Mouse (Mus musculus) heart, postnatal 36 days (tissue): ENCODE results near the gene Snta1. TPM values are rescaled to one million over a fixed set of nuclear protein-coding genes. Genes with fewer than 3 reads are reported as not detected.

Experiments used
- DNase-seq, 2 experiments: peaks; one replicate each; pipeline ENCODE4 v3.0.0; 2021 to 2022
- intact Hi-C: fragments of 180-260 bp; cut with DNase I; formaldehyde crosslinking; loops from one replicate; pipeline ENCODE4 v1.15.1; 2025
- total RNA-seq, 2 experiments: library from RNA; stranded (reverse); gene quantifications; 2 replicates each; pipeline ENCODE4 v1.2.3; 2021

Snta1 gene
- 10 to 100 TPM; 70.2 to 99.0 TPM for total RNA-seq

GRCm38 (mm10) chr2:154407643-154408445, at the start of gene Snta1:
TSS of gene Snta1 (minus strand) at chr2:154408099.
- DNase-seq, result peak; percentile 89 to 90
- intact Hi-C loops, result no loop called here

GRCm38 (mm10) chr2:154456621-154457020, 48.7 kb upstream of the Snta1 start:
- DNase-seq, result no peak
- intact Hi-C loops, result no loop called here

GRCm38 (mm10) chr2:154455776-154456175, 47.9 kb upstream of the Snta1 start:
- intact Hi-C loops, result no loop called here
- DNase-seq, result peak; percentile 24 to 44

- intact Hi-C loops, result no loop called here
Observed at GRCm38 (mm10) chr2:154454605-154455004, 46.7 kb upstream of the Snta1 start.

GRCm38 (mm10) chr2:154454099-154454498, 46.2 kb upstream of the Snta1 start:
- intact Hi-C loops, result no loop called here
- no peak for DNase-seq

More at GRCm38 (mm10) chr2:154454605-154455004, 46.7 kb upstream of the Snta1 start:
- no peak for DNase-seq

GRCm38 (mm10) chr2:154452951-154453350, 45.1 kb upstream of the Snta1 start:
- no peak for DNase-seq
- intact Hi-C loops, result no loop called here

- no peak for DNase-seq
- intact Hi-C loops, result no loop called here
Observed at GRCm38 (mm10) chr2:154448633-154449032, 40.7 kb upstream of the Snta1 start.

GRCm38 (mm10) chr2:154447821-154448220, 39.9 kb upstream of the Snta1 start:
- intact Hi-C loops, result no loop called here
- DNase-seq, result no peak

GRCm38 (mm10) chr2:154440453-154440852, 32.6 kb upstream of the Snta1 start:
- intact Hi-C loops, result no loop called here
- DNase-seq, result no peak

- intact Hi-C loops, result no loop called here
Observed at GRCm38 (mm10) chr2:154437191-154437527, 29.3 kb upstream of the Snta1 start.

GRCm38 (mm10) chr2:154436458-154437190, 28.7 kb upstream of the Snta1 start, which contains the start of gene Cbfa2t2:
TSS of gene Cbfa2t2 (plus strand) at chr2:154436481.
- intact Hi-C loops, result no loop called here

More at GRCm38 (mm10) chr2:154437191-154437527, 29.3 kb upstream of the Snta1 start:
- DNase-seq, result no peak

GRCm38 (mm10) chr2:154436076-154436457, 28.2 kb upstream of the Snta1 start:
- DNase-seq, result peak; percentile 96
- intact Hi-C loops, result no loop called here

More at GRCm38 (mm10) chr2:154436458-154437190, 28.7 kb upstream of the Snta1 start, which contains the start of gene Cbfa2t2:
- DNase-seq, result peak in 1 of 2 experiments; percentile 55

- no peak for DNase-seq
- intact Hi-C loops, result no loop called here
Observed at GRCm38 (mm10) chr2:154434690-154435089, 26.8 kb upstream of the Snta1 start.

GRCm38 (mm10) chr2:154433391-154433790, 25.5 kb upstream of the Snta1 start:
- DNase-seq, result no peak
- intact Hi-C loops, result no loop called here

GRCm38 (mm10) chr2:154432696-154433095, 24.8 kb upstream of the Snta1 start:
- intact Hi-C loops, result no loop called here
- DNase-seq, result no peak

GRCm38 (mm10) chr2:154430566-154430965, 22.7 kb upstream of the Snta1 start:
- no peak for DNase-seq
- intact Hi-C loops, result no loop called here

- DNase-seq, result no peak
- intact Hi-C loops, result no loop called here
Observed at GRCm38 (mm10) chr2:154427853-154428360, 20.0 kb upstream of the Snta1 start.

GRCm38 (mm10) chr2:154426905-154427852, 19.3 kb upstream of the Snta1 start:
- no peak for DNase-seq
- intact Hi-C loops, result no loop called here

- intact Hi-C loops, result no loop called here
- DNase-seq, result no peak
Observed at GRCm38 (mm10) chr2:154426188-154426904, 18.4 kb upstream of the Snta1 start.

- DNase-seq, result no peak
- intact Hi-C loops, result no loop called here
Observed at GRCm38 (mm10) chr2:154425522-154425921, 17.6 kb upstream of the Snta1 start.
